Mouse (Mus musculus) spleen, adult 12 weeks (tissue): ENCODE measurements around the gene Ugt1a6b.
"Not testable (repeated sequence)": the region's sequence is repeated elsewhere in the genome, so short reads cannot be mapped to it uniquely, and the experiment has no call there.

Experiments
- DNase-seq: peaks from one replicate; pipeline ENCODE4 v3.0.0; 2022; ENCODE audit warnings: low spot score

The Ugt1a6b gene

DNA sequence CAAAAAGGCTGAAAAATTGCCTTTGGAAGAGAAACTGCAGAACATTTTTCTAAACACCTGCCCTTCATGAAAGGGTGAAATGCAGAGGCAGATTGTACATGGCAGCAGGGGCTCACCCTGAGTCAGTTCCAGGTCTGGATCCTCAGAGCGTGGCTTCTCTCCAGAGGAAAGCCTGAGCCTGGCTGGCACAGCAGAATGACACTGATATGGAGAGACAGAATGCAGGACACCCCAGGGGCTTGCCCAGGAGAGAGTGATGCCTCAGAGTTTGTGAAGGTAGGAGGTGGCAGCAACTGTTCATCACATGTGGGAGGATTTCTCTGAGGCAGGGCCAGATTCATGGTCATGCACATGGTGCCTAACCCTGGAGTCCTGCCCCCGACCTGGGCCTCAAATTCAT lies 96.9 kb downstream of the Ugt1a6b start:
- DNase-seq, result no peak

- no peak for DNase-seq
Measured at GRCm38 (mm10) chr1:88200456-88200855, 97.4 kb downstream of the Ugt1a6b start, which contains the start of gene Ugt1a2. Gene Ugt1a2, plus strand, starts transcription at chr1:88200601.

GRCm38 (mm10) chr1:88205294-88205922 lies 102.4 kb downstream of the Ugt1a6b start, which contains the start of gene Dnajb3:
Gene Dnajb3, minus strand, starts transcription at chr1:88205782.
- peak; percentile 71 for DNase-seq

GRCm38 (mm10) chr1:88206843-88207479 lies 103.9 kb downstream of the Ugt1a6b start:
- DNase-seq, result peak; percentile 53

DNA sequence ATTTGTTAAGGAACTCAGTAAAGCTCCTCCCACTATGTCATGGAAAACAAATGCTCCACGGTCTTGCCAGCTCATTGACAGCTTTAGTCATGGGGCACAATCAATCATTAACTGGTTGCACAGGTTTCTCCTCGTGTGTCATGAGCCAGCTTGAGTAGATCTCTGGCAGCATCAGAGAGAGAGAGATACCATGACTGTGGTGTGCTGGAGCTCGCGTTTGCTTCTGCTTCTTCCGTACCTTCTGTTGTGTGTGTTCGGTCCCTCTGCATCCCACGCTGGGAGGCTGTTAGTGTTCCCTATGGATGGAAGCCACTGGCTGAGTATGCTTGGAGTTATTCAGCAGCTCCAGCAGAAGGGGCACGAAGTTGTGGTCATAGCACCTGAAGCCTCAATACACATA lies 108.8 kb downstream of the Ugt1a6b start, which contains the start of gene Ugt1a1:
Gene Ugt1a1 (plus strand): TSS at position 148 of the 400 bp plus-strand sequence.
- DNase-seq, result no peak

DNA sequence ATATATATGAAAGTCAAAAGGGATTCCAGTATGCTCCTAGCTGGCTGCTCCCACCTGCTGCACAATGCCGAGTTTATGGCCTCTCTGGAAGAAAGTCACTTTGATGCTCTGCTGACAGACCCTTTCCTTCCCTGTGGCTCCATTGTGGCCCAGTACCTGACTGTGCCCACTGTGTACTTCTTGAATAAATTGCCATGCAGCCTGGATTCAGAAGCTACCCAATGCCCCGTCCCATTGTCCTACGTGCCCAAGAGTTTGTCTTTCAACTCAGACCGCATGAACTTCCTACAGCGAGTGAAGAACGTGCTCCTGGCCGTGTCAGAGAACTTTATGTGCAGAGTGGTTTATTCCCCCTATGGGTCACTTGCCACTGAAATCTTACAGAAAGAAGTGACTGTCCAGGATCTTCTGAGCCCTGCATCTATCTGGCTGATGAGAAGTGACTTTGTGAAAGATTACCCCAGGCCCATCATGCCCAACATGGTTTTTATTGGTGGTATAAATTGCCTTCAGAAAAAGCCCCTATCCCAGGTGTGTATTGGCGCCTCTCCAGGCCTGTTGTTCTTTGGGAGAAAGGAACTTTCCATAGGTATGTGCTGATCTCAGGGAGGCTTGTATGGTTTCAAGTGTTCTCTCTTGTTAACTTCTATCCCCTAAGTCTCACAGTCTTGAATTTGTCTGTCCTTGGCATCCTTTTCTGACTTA lies 109.4 kb downstream of the Ugt1a6b start:
- DNase-seq, result no peak

GRCm38 (mm10) chr1:88213061-88213460 lies 110.0 kb downstream of the Ugt1a6b start:
- no peak for DNase-seq

GRCm38 (mm10) chr1:88213766-88214461 lies 110.9 kb downstream of the Ugt1a6b start:
- no peak for DNase-seq

DNA sequence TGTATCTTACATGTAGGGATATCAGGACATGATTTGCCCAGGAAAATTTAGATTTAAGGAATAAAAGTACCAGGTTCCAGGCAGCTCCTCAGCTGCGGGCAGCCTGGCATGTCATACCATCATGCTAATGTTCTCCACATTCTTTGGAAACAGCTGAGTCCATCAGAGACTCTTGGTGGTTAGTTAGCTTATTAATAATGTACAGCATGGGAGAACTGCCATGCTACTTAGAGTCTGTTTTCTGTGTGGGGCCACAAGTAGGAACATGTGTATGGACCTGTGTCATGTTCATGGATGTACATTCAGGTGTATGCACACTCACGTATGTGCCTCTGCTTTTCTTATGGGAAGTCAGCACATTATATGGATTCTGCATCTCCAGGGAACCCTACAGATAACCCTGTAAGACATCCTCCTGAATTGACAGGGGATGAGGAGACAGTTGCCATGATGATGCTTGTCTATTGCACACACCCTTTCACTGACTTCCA lies 111.5 kb downstream of the Ugt1a6b start:
- DNase-seq, result no peak

DNA sequence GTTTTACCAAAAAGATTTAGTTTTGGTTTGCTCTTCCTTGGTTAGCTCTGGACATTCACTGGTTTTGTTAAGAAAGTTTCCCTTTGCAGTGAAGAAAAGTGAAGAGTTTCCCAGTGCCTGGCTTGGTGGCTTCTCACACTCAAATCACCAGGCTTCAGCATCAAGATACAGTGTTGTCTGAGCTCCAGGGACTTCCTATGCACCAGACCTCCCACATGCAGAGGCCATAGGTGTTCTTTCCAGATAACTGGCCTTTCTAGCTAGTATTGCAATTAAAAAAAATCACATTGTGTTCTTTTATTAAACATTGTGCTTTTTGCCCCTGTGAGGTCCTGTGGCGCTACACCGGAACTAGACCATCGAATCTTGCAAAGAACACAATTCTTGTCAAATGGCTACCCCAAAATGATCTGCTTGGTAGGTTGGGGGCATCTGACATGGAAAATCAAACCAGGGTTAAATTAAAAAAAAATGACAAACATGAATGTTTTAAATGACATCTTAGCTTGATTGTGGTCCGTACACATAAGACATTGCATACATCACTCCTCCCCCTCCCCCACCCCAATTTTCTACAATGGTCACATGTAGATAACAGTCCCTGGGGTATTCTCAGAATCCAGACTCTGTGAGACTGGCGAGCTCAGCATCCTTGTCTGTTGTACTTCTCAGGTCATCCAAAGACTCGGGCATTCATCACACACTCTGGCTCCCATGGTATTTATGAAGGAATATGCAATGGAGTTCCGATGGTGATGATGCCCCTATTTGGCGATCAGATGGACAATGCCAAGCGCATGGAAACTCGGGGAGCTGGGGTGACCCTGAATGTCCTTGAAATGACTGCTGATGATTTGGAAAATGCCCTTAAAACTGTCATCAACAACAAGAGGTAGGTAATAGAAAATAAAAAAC lies 112.7 kb downstream of the Ugt1a6b start:
- no peak for DNase-seq

DNA sequence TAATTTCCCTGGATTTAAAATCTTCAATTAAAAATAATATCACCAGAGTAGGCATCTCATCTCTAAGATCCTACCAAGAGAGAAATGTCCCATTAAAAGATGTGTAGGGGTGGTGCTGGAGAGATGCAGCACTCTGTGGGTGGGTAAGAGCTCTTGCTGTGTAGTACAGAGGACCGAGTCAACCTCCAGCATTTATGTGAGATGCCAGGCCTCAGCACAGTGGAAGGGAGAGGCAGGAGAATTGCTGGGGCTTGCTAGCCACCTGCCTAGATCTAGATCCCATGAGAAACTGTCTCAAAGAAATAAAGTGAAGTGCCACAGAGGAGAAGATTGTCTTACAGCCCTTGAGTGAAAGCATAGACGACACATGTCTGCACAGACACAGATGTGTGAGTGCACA lies 113.5 kb downstream of the Ugt1a6b start:
- no peak for DNase-seq

GRCm38 (mm10) chr1:88217144-88217543 lies 114.1 kb downstream of the Ugt1a6b start:
- no peak for DNase-seq

GRCm38 (mm10) chr1:88217576-88217975 lies 114.5 kb downstream of the Ugt1a6b start:
- no peak for DNase-seq

GRCm38 (mm10) chr1:88218051-88218450 lies 115.0 kb downstream of the Ugt1a6b start:
- no peak for DNase-seq

GRCm38 (mm10) chr1:88218591-88218990 lies 115.5 kb downstream of the Ugt1a6b start:
- no peak for DNase-seq

- DNase-seq, result no peak
Measured at GRCm38 (mm10) chr1:88219054-88219453, 116.0 kb downstream of the Ugt1a6b start.

DNA sequence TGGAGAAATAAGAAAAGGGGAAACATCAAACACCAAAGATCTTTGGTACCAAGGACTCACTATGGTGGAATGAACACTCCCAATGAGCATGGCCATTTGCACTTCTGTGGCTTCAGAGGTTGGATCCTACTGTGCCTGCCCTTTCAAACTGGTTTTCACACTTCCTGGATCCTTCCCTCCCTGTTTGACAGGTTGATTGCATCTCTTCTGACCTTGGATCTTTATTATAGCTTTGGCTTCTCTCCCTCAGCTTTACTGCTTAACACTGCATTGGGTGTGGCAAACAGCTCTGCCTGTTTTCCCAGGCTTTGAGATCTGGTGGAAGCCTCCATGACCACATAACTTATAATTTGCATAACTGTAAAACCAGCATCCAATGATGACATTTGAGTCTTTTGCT lies 117.3 kb downstream of the Ugt1a6b start:
- DNase-seq, result no peak

DNA sequence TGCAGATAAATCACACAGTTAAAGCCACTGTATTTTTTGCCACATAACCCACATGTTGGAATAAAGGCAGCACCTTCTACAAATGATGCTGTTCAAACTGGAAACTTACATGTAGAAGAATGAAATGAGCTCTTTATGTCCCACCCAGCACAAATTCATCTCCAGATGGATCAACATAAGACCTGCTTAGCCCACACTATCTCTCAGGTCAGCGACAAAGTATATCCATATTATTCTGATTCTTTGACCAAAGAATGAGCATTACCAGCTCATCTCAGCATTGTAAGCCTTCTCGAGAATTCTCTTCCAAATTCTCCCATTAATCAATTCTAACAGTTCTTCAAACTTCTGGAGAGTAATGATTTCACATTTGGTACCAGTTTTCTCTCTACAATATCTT lies 119.2 kb downstream of the Ugt1a6b start:
- no peak for DNase-seq

DNA sequence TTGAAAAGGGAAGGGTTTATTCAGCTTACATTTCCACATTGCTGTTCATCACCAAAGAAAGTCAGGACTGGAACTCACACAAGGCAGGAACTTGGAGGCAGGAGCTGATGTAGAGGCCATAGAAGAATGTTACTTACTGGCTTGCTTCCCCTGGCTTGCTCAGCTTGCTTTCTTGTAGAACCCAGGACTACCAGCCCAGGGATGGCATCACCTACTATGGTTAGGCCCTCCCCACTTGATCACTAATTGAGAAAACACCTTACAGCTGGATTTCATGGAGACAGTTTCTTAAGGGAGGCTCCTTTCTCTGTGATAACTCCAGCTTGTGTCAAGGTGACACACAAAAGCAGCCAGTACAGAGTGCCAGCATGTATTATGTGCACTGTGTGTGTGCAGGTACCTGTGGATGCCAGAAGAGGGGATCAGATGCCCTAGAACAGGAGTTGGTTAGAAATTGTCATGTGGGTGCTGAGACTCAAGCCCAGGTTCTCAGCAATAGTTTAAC lies 120.0 kb downstream of the Ugt1a6b start:
- DNase-seq, result not testable (repeated sequence)

DNA sequence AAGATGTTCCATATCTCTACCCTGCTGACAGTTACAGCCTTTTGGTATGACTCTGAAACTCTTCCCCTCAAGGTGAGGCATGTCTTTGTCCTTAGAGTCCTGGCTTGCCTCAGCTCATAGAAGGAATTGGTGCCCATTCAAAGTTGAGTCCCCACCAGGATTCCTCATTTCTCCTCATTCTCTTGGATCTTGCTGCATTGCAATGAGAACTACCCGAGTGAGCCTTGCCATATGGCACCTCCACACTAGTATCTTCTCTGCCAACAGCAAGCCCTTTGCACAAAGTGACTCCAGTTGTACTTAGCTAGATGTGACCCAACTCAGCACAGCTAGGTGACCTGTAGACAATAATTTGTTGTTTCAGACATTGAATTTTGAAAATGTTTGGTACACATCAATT lies 120.5 kb downstream of the Ugt1a6b start:
- no peak for DNase-seq
